Mouse (Mus musculus) layer of hippocampus, adult 8-10 months (tissue): ENCODE measurements around the gene Klk1b1. TPM values are rescaled to one million over a fixed set of nuclear protein-coding genes. Genes with fewer than 3 reads are reported as not detected.
"Not testable (repeated sequence)": the region's sequence is repeated elsewhere in the genome, so short reads cannot be mapped to it uniquely, and the experiment has no call there.

Experiments
- DNase-seq, 2 experiments: peaks; one replicate each; pipeline ENCODE4 v3.0.0; 2022; ENCODE audit warnings: low spot score in 2 of 2
- total RNA-seq, 4 experiments: library from RNA; stranded (reverse); gene quantifications; 2 replicates each; pipeline ENCODE4 v1.2.4; 2022

The Klk1b1 gene
- total RNA-seq, 4 experiments from 2014 or later: not detected

DNA sequence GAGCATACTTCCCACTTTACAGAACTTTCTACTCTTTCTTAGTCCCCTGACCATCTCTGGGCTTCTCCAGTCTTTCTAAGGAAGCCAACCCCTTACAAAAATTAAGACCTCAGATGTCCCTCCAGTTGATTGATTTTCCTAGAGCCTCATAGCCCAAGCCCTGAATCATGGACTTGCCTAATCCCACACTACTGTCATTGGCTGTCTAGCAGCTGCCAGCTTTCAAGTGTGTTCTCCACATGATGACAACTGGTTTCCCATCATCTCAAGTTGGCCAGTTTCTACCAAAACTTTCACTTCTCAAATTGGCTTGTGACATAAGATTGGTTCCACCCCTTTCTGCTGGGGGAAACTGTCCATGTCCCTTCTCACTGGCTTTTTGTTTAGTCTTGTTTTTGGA, 38.3 kb downstream of the Klk1b1 start:
- no peak for DNase-seq

DNA sequence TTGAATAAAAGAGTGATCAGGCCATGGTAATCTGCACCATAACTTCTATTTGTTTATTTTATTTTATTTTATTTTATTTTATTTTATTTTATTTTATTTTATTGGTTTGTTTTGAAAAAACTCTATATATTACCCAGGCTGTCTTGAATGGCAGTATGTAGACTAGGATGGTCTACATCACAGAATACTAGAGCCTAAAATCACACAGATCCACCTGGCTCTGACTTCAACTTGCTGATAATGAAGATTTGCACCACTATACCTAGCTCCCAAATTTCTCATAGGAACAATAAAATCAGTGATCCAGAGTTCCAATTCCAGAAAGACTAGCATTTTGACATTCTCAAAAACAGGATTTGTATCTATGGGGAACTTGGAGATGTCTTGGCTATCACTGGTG, 45.3 kb downstream of the Klk1b1 start, which contains the start of gene Klk1b26:
Klk1b26 (plus strand) TSS at position 301 of the 400 bp plus-strand sequence.
- DNase-seq: not testable (repeated sequence)

DNA sequence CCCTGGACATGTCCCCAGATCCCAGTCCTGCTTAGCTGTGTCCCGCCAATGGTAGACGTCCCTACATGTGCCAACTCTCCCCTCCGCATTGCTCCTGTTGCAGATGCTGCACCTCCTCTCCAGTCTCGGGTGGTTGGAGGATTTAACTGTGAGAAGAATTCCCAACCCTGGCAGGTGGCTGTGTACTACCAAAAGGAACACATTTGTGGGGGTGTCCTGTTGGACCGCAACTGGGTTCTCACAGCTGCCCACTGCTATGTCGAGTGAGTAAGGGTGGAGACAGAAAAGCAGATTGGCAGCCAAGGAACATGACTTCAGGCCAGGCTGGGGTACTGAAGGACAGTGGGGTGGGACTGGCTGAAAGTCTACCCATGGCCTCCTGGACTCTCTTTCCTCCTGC, 48.1 kb downstream of the Klk1b1 start:
- peak; percentile 9 to 11 for DNase-seq

DNA sequence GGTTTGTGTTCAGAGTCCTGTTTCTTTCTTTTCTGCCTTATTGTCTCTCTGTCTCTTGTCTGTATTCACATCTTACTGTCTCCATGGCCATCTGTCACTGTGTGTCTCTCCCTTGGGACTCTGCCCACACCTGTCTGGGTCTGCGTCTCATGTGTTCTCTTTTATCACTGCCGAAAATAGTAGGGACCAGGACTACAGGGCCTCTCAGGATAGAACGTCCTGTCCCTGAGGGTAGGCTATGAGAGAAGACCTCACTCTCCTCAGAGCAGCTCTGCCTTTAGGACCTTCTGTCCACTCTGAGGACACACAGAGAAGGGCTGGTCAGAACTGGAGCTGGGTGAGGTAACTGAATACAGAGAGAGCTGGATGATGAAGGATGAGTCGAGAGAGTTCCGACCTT, 48.5 kb downstream of the Klk1b1 start:
- peak in 1 of 2 experiments; percentile 5 for DNase-seq

Other genes starting within 250 kb of the Klk1b1 start
- not detected for gene Klk12, start 197.9 kb upstream of the Klk1b1 start, total RNA-seq
- not detected for gene Klk11, start 192.1 kb upstream of the Klk1b1 start, total RNA-seq
- gene Klk10, start 185.7 kb upstream of the Klk1b1 start, total RNA-seq: 1 to 10 TPM in 2 of 4 experiments, under 1 TPM in 2; 0.92 to 1.5 (median 1.3) TPM
- under 1 TPM in 1 of 4 experiments, not detected in 3; 0.23 TPM for gene Klk9, start 174.9 kb upstream of the Klk1b1 start, total RNA-seq
- gene Klk8, start 169.2 kb upstream of the Klk1b1 start, total RNA-seq: 10 to 100 TPM; 18.3 to 25.9 (median 23.2) TPM
- under 1 TPM; 0.20 to 0.87 (median 0.46) TPM for gene Klk7, start 155.5 kb upstream of the Klk1b1 start, total RNA-seq
- 10 to 100 TPM in 1 of 4 experiments, 1 to 10 TPM in 2, under 1 TPM in 1; 0.66 to 11.7 (median 4.5) TPM for gene Klk6, start 142.3 kb upstream of the Klk1b1 start, total RNA-seq
- not detected for gene Klk5, start 124.8 kb upstream of the Klk1b1 start, total RNA-seq
- not detected for gene Klk4, start 85.6 kb upstream of the Klk1b1 start, total RNA-seq
- gene Klk15, start 33.0 kb upstream of the Klk1b1 start, total RNA-seq: not detected
- gene Klk1b8, start 16.1 kb upstream of the Klk1b1 start, total RNA-seq: not detected
- not detected for gene Klk1b9, start 9.3 kb downstream of the Klk1b1 start, total RNA-seq
- gene Klk1b11, start 29.1 kb downstream of the Klk1b1 start, total RNA-seq: not detected
- not detected for gene Klk1b26, start 45.4 kb downstream of the Klk1b1 start, total RNA-seq
- gene Klk1b27, start 85.5 kb downstream of the Klk1b1 start, total RNA-seq: not detected
- not detected for gene Klk1b21, start 135.6 kb downstream of the Klk1b1 start, total RNA-seq
- not detected for gene Klk1b22, start 145.9 kb downstream of the Klk1b1 start, total RNA-seq
- not detected for gene Klk1b16, start 170.0 kb downstream of the Klk1b1 start, total RNA-seq
- gene Klk1b24, start 221.5 kb downstream of the Klk1b1 start, total RNA-seq: not detected
- not detected for gene Klk1b3, start 231.4 kb downstream of the Klk1b1 start, total RNA-seq
- not detected for gene Klk1b4, start 240.7 kb downstream of the Klk1b1 start, total RNA-seq
- not detected for gene Klk1b5, start 249.2 kb downstream of the Klk1b1 start, total RNA-seq